Mouse (Mus musculus) neural tube, embryonic 13.5 days (tissue): Measurements from ENCODE around the gene Ltbp1. TPM values are rescaled to one million over a fixed set of nuclear protein-coding genes. Genes with fewer than 3 reads are reported as not detected.

Experiments used
- ATAC-seq: fragments of 200-750 bp; cut with Nextera tagmentation; 2 replicates; pipeline ENCODE4 v1.8.0; 2017; ENCODE audit warnings: low read depth, mild to moderate bottlenecking, moderate TSS enrichment, moderate library complexity
- H3K27ac ChIP-seq: fragments of 300-500 bp; sonication (generic); replicated peaks from 2 replicates; pipeline ENCODE4 v1.5.1; 2015; ENCODE audit warnings: moderate library complexity, mild to moderate bottlenecking, inconsistent platforms
- H3K27me3 ChIP-seq: fragments of 300-500 bp; sonication (generic); 2 replicates; pipeline ENCODE4 v1.6.1; 2015; ENCODE audit warnings: mild to moderate bottlenecking, inconsistent platforms
- H3K36me3 ChIP-seq: fragments of 300-500 bp; sonication (generic); 2 replicates; pipeline ENCODE4 v1.6.1; 2015; ENCODE audit warnings: mild to moderate bottlenecking, inconsistent platforms
- H3K4me1 ChIP-seq: fragments of 300-500 bp; sonication (generic); replicated peaks from 2 replicates; pipeline ENCODE4 v1.6.1; 2015; ENCODE audit warnings: inconsistent platforms
- H3K4me2 ChIP-seq: fragments of 300-500 bp; sonication (generic); 2 replicates; pipeline ENCODE4 v1.6.1; 2015; ENCODE audit warnings: inconsistent platforms, mild to moderate bottlenecking, moderate library complexity
- H3K4me3 ChIP-seq: fragments of 300-500 bp; sonication (generic); 2 replicates; pipeline ENCODE4 v1.5.1; 2015; ENCODE audit warnings: mild to moderate bottlenecking, inconsistent platforms
- H3K9ac ChIP-seq: fragments of 300-500 bp; sonication (generic); 2 replicates; pipeline ENCODE4 v1.6.1; 2015; ENCODE audit warnings: moderate library complexity, mild to moderate bottlenecking, inconsistent platforms
- H3K9me3 ChIP-seq: fragments of 300-500 bp; sonication (generic); 2 replicates; pipeline ENCODE4 v1.6.1; 2016; ENCODE audit warnings: inconsistent platforms
- WGBS: fragments of 180-500 bp; shearing (Covaris S2); methylation state at CpG from one replicate; pipeline ENCODE4 v1.1.7; 2015; 5-methylcytosine and 5-hydroxymethylcytosine counted together
- polyA plus RNA-seq: library from polyadenylated mRNA; unstranded; fragments of >200 nt; fragmentation: Nextera tagmentation; extraction: Ambion mirVana; gene quantifications from 2 replicates; pipeline ENCODE4 v1.2.1, GENCODE M21; 2015

The Ltbp1 gene
- polyA plus RNA-seq, 1 experiment from 2014 or later: 2.9 TPM

DNA sequence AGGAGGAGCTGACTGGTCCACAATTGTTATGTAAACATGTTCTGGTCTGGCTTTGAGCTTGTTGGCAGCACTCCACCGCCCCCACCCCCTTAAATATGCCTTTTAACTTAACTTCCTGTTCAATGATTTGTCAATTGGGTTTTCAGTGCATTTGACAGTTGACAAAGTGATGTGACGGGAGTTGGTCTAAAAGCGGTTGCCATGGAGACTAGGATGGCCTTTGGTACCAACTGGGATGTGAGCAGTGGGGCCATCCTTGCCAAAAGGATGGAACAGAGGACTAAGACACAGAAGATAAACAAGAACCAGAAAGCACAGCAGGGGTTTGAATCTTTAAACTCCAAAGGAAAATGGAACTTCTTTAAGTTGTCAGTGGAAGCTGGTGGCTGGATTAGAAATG, 92.0 kb downstream of the Ltbp1 start:
- no peak overlapping the region for H3K4me2 ChIP-seq
- H3K9me3 ChIP-seq: no peaks in the 10 kb centered on the region
- H3K4me1 ChIP-seq: no peaks in the 10 kb centered on the region
- ATAC-seq: no peak
- H3K4me3 ChIP-seq: no peak overlapping the region
- H3K27ac ChIP-seq: no peak overlapping the region
- no peak overlapping the region for H3K9ac ChIP-seq
- H3K27me3 ChIP-seq: peaks cover 10% of the 10 kb centered on the region; the same call in 1 of the 2 replicates
- no peaks in the 10 kb centered on the region for H3K36me3 ChIP-seq
- WGBS: 37% methylated on average over 3 of the region's 3 CpGs

DNA sequence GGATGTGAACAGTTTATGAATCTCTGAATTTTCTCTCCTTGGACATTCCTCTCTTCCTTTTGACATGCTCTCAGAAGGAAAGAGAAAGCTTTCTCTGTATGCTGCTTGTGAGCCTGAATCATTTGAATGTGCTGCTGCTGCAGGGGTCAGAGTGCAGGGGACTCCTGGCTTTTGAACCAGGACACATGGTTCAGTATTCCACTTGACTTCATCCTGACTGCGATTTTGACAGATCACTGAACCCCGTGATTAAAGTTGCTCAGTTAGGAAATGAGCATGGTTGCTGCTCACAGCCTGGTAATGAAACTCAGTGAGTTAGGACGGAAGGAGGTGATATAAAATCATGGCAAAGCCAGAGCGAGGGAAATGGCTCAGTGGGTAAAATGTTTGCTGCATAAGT, 95.8 kb downstream of the Ltbp1 start:
- Histone ChIP-seq H3K4me1 (no peaks in the 10 kb centered on the region), H3K27me3 (peaks cover 10% of the 10 kb centered on the region; the same call in 1 of the 2 replicates), H3K9me3 (no peaks in the 10 kb centered on the region), H3K36me3 (no peaks in the 10 kb centered on the region), H3K27ac (no peak overlapping the region), H3K9ac (no peak overlapping the region), H3K4me3 (no peak overlapping the region), H3K4me2 (no peak overlapping the region)
- 59% methylated on average over 4 of the region's 4 CpGs for WGBS
- no peak for ATAC-seq

DNA sequence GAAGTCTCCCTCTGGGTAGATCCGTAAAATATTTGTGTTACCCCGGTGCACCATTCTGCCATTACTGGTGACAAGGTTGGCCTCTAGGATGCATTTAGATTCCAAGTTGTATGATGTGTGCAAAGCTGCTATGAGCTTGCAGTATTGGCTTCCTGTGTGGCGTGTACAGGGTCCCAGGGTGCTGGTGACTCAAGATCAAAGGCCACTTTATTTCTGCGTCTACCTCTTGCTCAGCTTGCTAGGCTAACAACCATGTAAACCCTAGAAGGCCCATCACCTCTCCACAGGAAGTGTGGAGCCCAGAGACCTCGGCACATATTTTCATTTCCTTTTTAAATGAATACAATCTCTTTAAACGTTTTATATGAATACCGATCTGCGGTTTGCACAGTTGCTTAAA, 96.6 kb downstream of the Ltbp1 start:
- H3K27me3 ChIP-seq: peaks cover 10% of the 10 kb centered on the region; the same call in 1 of the 2 replicates
- ATAC-seq: no peak

DNA sequence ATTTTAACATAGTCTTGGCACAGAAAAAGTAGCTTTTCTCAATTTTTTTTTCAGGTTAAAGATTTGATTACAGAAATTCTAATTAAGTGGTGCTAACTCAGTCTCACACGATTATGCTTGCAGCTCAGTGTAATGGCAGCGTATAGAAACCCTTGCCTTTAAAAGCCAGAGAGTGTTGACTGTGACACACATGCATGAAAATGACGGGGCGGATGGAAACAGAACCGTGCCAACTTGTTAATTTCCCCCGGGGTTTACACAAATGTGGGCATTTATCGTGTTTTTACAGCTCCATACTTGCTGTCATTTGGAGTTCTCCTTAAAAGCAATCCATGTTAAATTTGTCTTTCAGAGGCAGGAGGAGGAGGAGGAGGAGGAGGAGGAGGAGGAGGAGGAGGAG, 102.0 kb downstream of the Ltbp1 start:
- H3K9me3 ChIP-seq: no peaks in the 10 kb centered on the region
- no peak overlapping the region for H3K4me2 ChIP-seq
- H3K36me3 ChIP-seq: no peaks in the 10 kb centered on the region
- ATAC-seq: peak; percentile 90
- H3K27ac ChIP-seq: no peak overlapping the region
- H3K27me3 ChIP-seq: no peaks in the 10 kb centered on the region
- H3K9ac ChIP-seq: no peak overlapping the region
- WGBS: 35% methylated on average over 7 of the region's 7 CpGs
- peaks cover 7% of the 10 kb centered on the region for H3K4me1 ChIP-seq
- no peak overlapping the region for H3K4me3 ChIP-seq

More for the DNA sequence above, 96.6 kb downstream of the Ltbp1 start:
- no peak overlapping the region for H3K27ac ChIP-seq
- H3K9me3 ChIP-seq: no peaks in the 10 kb centered on the region
- WGBS: 89% methylated on average over 8 of the region's 8 CpGs
- no peaks in the 10 kb centered on the region for H3K36me3 ChIP-seq
- H3K4me3 ChIP-seq: no peak overlapping the region
- H3K9ac ChIP-seq: no peak overlapping the region
- H3K4me1 ChIP-seq: peaks cover 2% of the 10 kb centered on the region; the same call in 1 of the 2 replicates
- H3K4me2 ChIP-seq: no peak overlapping the region

DNA sequence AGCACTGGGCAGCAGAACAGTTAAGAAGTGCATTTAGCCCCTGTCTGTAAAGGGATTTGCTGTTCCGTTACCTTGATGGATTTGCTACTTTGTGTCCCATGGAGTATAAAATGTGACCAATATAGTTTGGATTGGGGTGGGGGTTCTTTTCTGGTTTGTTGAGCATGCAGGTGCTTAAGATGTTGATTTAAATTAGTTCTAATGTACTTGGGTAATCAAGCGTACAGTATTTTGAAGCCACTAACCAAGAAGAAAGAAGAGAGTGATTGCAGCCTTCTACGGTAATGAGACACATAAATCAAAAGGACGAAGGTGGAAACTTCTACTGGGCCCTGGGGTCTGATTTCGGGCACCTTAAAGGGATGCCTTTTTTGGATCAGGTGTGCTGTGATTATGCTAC, 102.5 kb downstream of the Ltbp1 start:
- H3K9ac ChIP-seq: no peak overlapping the region
- H3K4me3 ChIP-seq: no peak overlapping the region
- ATAC-seq: peak; percentile 65; the same call in 1 of the 2 replicates
- no peak overlapping the region for H3K27ac ChIP-seq
- H3K27me3 ChIP-seq: no peaks in the 10 kb centered on the region
- no peaks in the 10 kb centered on the region for H3K36me3 ChIP-seq
- peaks cover 7% of the 10 kb centered on the region for H3K4me1 ChIP-seq
- WGBS: 30% methylated on average over 5 of the region's 5 CpGs
- no peaks in the 10 kb centered on the region for H3K9me3 ChIP-seq
- no peak overlapping the region for H3K4me2 ChIP-seq

DNA sequence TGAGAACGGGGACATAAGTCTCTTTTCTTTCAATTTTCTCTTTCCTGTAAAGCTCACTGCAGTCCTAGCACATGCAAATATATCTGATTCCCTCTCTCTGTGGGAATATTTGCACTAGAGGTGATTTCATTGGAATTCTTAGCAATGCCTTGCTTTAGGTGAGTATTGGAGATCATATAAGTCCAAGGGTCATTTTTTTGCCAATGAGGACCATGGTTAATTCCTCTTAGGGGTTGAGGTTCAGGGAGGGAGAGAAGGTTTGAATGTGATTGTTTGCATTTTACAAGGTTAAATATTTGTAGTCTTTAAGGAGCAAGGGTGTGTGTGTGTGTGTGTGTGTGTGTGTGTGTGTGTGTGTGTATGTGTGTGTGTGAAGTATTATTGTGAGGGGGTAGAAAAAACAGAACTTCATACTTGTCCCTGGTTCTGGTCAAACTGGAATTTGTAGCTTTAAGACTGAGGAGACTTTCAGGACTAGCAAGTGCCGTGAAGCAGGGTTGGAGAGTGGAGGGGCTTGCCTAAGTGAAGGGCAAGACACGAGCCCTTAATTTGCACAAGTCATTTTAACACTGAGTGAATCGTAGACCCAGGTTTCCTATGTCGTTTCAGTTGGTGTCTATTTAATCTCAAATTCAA, 103.8 kb downstream of the Ltbp1 start:
- Histone ChIP-seq H3K4me3 (no peak overlapping the region), H3K4me2 (no peak overlapping the region), H3K9ac (no peak overlapping the region), H3K36me3 (no peaks in the 10 kb centered on the region), H3K27me3 (no peaks in the 10 kb centered on the region), H3K9me3 (no peaks in the 10 kb centered on the region), H3K4me1 (peaks cover 7% of the 10 kb centered on the region), H3K27ac (no peak overlapping the region)
- WGBS: 67% methylated on average over 5 of the region's 5 CpGs
- ATAC-seq: no peak

DNA sequence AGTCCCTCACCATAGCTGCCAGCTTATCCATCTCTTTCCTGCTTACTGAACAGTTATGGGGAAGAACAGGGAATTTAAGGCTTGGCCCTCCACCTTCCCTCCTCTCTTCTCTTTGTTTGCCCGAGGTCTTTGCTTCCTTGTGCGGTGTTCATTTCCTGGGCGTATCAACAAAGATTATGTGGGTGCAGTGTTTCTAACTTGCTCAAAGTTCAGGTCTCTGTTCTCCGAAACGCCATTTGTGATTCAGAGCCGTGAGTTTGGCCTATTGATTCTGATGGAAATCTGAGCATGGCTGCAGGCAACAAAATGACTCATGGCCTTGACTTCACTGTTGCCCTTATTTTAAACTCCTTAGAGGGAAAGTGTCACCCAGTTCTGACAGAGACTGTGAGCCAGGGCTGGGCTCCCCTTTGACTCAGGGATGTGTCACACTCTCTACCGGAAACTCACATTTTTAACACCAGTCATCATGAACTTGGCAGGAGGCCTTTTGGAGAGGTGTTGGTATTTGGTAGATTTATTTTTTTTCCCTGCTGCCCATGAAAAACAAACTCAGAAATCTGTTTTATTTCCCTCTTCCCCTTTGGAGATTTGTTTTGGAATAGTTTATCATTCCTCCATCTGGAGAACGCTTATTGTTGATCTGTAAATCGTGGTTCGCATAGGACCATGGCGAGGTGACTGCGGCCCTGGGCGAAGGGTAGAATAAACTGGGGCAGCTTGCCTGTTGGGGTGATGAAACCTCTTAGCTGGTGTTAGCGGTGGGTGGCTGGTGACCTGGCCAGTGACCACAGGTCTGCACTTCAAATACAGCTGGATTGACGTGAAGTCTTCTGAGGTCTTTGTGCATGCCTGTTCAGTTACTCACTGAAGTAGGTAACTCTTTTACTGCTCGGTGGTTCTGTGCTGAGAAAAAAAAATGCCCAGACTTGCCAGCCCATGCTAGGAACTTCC, 105.2 kb downstream of the Ltbp1 start:
- no peaks in the 10 kb centered on the region for H3K9me3 ChIP-seq
- H3K4me2 ChIP-seq: no peak overlapping the region
- 82% methylated on average over 16 of the region's 16 CpGs for WGBS
- no peaks in the 10 kb centered on the region for H3K36me3 ChIP-seq
- no peak overlapping the region for H3K27ac ChIP-seq
- ATAC-seq: no peak
- H3K9ac ChIP-seq: no peak overlapping the region
- H3K27me3 ChIP-seq: no peaks in the 10 kb centered on the region
- peaks cover 7% of the 10 kb centered on the region for H3K4me1 ChIP-seq
- no peak overlapping the region for H3K4me3 ChIP-seq

DNA sequence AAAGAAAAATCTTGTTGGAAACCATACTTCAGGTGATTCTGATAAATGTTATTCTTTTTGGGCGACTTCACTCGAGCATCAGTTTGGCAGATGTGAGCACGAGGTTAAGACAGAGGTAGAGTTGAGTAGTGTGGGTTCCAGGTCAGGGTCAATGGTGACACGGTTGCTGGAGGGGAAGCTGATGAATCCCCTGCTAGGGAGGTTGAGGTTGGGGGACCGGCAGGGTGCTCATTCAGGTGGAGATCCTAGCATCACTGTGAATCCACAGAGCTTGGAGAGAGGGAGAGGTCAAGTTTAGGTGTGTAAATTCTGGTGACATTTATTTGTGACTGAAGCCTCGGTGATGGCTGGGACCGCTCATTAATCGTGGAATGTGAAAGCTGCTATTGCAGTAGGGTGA, 110.2 kb downstream of the Ltbp1 start:
- Histone ChIP-seq H3K36me3 (no peaks in the 10 kb centered on the region), H3K27ac (no peak overlapping the region), H3K4me2 (no peak overlapping the region), H3K9ac (no peak overlapping the region), H3K9me3 (no peaks in the 10 kb centered on the region), H3K4me1 (0 out of 2 replicates have a peak, but pooled peaks cover 5% of the 10 kb centered on the region), H3K4me3 (no peak overlapping the region), H3K27me3 (no peaks in the 10 kb centered on the region)
- no peak for ATAC-seq
- WGBS: 63% methylated on average over 8 of the region's 8 CpGs

DNA sequence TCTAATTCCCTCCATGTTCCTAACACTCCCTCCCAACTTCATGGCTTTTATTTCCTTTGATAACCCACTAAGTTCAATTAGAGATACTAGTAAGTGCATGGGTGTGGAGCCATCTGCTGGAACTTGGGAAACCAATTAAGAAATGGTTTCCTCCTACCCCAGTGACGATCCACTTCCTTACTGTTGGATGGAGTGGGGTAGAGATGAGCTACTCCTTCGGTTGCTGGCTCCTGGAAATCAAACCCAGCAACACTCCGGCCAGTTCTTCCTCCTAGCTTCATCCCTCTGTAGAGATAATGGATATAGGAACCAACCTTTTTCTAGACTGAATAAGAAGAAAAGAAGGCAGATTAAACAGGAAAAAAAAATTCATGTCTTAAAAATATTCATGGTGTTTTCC, 113.5 kb downstream of the Ltbp1 start:
- 88% methylated on average over 3 of the region's 3 CpGs for WGBS
- no peak overlapping the region for H3K27ac ChIP-seq
- no peak overlapping the region for H3K4me3 ChIP-seq
- H3K36me3 ChIP-seq: no peaks in the 10 kb centered on the region
- no peaks in the 10 kb centered on the region for H3K27me3 ChIP-seq
- no peaks in the 10 kb centered on the region for H3K9me3 ChIP-seq
- no peak overlapping the region for H3K4me2 ChIP-seq
- H3K4me1 ChIP-seq: 0 out of 2 replicates have a peak, but pooled peaks cover 5% of the 10 kb centered on the region
- no peak for ATAC-seq
- no peak overlapping the region for H3K9ac ChIP-seq

DNA sequence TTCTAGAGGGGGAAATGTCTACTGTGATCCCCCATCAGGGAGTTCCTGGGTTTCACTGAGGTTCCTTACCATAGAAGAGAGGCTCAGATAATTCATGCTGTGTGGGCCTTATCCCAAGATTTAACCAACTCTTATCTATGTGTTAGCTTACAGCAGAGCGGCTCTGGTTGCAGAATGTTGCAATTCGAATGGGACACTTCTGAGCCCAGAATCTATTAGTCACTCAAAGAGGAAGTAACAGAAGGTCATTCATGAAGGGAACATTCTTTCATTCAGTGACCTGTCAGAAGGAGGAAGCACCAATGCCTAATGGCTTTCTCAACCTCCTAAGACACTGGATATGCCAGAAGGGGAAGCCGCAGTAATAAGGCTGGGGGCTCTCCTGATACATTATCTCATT, 114.1 kb downstream of the Ltbp1 start:
- Histone ChIP-seq H3K27ac (no peak overlapping the region), H3K4me1 (0 out of 2 replicates have a peak, but pooled peaks cover 5% of the 10 kb centered on the region), H3K4me3 (no peak overlapping the region), H3K9me3 (no peaks in the 10 kb centered on the region), H3K4me2 (no peak overlapping the region), H3K27me3 (no peaks in the 10 kb centered on the region), H3K36me3 (no peaks in the 10 kb centered on the region), H3K9ac (no peak overlapping the region)
- 72% methylated on average over 3 of the region's 3 CpGs for WGBS
- ATAC-seq: no peak

DNA sequence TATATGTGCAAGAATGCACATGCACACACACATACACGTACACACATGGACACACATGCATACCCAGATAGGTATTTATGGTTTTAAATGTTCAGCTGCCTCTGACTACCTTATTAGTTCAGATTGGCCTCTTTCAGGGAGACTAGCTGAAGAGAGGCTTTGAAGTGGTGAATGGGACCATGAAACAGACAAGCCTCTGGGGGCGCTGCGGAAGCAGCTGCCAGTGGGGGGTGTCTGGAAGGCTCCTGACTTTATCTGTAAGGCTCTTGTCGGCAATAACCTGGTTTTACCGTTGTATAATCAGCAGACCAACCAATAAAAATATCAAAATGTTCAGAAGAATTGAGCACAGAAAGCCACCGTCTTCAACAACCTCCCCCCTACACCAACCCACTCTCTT, 114.7 kb downstream of the Ltbp1 start:
- WGBS: 53% methylated on average over 6 of the region's 6 CpGs
- Histone ChIP-seq H3K36me3 (no peaks in the 10 kb centered on the region), H3K4me3 (no peak overlapping the region), H3K27ac (no peak overlapping the region), H3K4me2 (no peak overlapping the region), H3K9me3 (no peaks in the 10 kb centered on the region), H3K27me3 (no peaks in the 10 kb centered on the region), H3K4me1 (0 out of 2 replicates have a peak, but pooled peaks cover 5% of the 10 kb centered on the region), H3K9ac (no peak overlapping the region)
- ATAC-seq: no peak

DNA sequence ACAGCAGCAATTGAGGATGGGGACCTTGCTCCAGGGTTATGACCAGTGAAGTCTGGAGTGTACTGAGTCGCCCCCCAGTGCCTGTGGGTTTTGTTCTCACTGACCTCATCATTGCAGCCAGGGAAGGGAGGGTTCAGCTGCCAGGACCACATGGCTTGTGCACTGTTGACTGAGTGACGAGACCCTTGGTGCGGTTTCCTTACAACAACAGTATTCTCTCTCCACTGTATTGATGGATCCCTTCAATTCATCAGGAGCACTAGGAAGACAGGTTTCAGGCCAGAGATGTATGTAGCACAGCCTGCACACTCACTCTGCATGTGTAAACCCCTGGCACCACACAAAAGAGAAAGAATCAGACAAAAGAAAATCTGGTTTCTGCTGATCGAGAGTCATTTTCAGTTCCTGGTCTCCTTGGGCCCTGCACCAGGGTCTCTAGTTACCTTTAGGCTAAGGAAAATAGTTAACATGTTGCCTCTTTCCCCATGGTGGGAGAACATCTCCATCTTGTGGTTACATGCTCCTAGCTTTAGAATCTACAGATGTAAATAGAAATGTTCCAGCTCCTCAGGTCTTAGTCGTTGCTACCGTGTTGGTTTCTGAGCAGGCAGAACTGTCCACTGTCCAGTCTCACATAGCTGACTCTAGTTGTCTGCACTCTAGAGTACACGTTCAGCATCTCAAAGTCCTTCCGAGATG, 117.4 kb downstream of the Ltbp1 start:
- Histone ChIP-seq H3K27ac (no peak overlapping the region), H3K9ac (no peak overlapping the region), H3K4me3 (no peak overlapping the region), H3K4me2 (no peak overlapping the region), H3K36me3 (no peaks in the 10 kb centered on the region), H3K4me1 (no peaks in the 10 kb centered on the region), H3K9me3 (no peaks in the 10 kb centered on the region), H3K27me3 (no peaks in the 10 kb centered on the region)
- ATAC-seq: no peak
- WGBS: 82% methylated on average over 8 of the region's 8 CpGs
